Mouse (Mus musculus) megakaryocyte, embryonic 14.5 days (primary cell): ENCODE data around the gene Gm20604.

Experiments used
- FLI1 ChIP-seq: IDR thresholded peaks from 2 replicates; pipeline ENCODE4 v1.6.1; 2012; ENCODE audit warnings: low read length, inconsistent platforms, mixed read lengths
- GATA1 ChIP-seq: IDR thresholded peaks from 3 replicates; pipeline ENCODE4 v1.6.1; 2012; ENCODE audit warnings: mixed read lengths, low read length, inconsistent platforms, borderline replicate concordance

DNA sequence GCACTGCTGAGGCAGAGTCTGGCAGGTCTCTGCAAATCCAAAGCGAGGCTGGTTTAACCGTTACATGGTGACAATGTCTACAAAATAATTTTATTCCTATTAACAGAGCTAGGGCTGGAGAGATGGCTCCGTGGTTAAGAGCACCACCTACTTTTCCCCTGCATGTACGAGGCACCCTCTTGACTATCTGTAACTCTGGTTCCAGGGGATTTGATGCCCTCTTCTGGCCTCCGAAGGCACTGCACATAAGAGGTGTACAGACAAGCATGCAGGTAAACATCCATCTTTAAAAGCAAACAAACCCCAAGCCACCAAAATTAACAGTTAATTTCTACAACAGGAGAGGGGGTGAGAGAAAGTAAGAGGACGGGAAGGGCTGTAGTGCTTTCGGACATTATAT lies 2.2 kb downstream of the Gm20604 start:
- TF ChIP-seq FLI1 (no peak), GATA1 (no peak)
